Mouse (Mus musculus) olfactory bulb, adult 2 months (tissue): Measurements from ENCODE around the gene Zfp704.

Experiments
- CTCF ChIP-seq: fragments of 200-500 bp; IDR thresholded peaks from 2 replicates; pipeline ENCODE4 v1.5.1; 2012; ENCODE audit warnings: low read depth, mild to moderate bottlenecking, low read length, moderate library complexity; ENCODE audit not compliant: insufficient read depth
- POLR2A ChIP-seq: fragments of 200-500 bp; IDR thresholded peaks from 2 replicates; pipeline ENCODE4 v1.6.1; 2012; ENCODE audit warnings: mild to moderate bottlenecking, low read depth, low read length, moderate library complexity; ENCODE audit not compliant: insufficient read depth

DNA sequence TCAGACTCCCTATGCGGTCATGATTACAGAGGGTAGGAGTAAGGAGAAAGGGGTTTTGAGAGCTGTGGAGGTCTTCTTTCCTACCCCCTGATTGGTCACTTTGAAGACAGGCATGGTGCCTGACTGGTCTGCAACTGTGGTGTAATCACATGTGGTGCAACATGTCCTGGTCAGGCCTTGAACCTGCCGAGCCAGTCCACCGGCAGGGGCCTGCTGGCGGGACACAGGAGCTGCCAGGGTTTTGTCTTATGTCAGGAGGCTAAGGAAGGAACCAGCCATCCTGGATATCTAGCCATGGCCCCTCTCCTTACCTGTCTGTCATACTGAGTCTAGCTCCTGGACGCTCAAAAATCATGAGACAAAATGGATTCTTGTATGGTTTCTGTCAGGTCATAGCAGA is 134.4 kb downstream of the Zfp704 start:
- TF ChIP-seq CTCF (no peak), POLR2A (no peak)
